Comparison of ENCODE assay signal across 14 mouse cellular contexts in genomic region chr1:119590041-119590440, GRCm38 (mm10). TPM values are rescaled to one million over a fixed set of nuclear protein-coding genes. Genes with fewer than 3 reads are reported as not detected.
DNase-seq lines count a peak whose midpoint lies in the region; ATAC-seq and TF ChIP-seq lines count a peak whose summit lies in the region.
"Had no signal": no experiment of that assay in that cellular context is flagged by ENCODE, and none has a peak within 500 bp of the region (broad histone marks: within the 10 kb centered on the region; RNA-seq: fewer than 3 reads in every experiment).

No protein-coding gene starts in this region.

- no peak overlapping the region for H3K4me3 ChIP-seq in liver, embryonic 16.5 days (ENCODE audit: low read depth, low read length)
- H3K4me3 ChIP-seq in cerebellum, adult 2 months (replicated peaks; ENCODE audit: insufficient read depth, low read depth, low read length): no peak overlapping the region
- H3K4me3 ChIP-seq: erythroblast, embryonic 14.5 days; limb, embryonic 15.5 days had no signal

- TF ChIP-seq POLR2A in cerebellum, adult 2 months (IDR thresholded peaks at IDR 0.05; ENCODE audit: borderline replicate concordance, insufficient read depth, low read length): no peak

- WGBS in liver, embryonic 16.5 days (ENCODE audit: insufficient replicate concordance): 73% methylated on average over 2 of the region's 2 CpGs
- 85% methylated on average over 2 of the region's 2 CpGs for WGBS in cerebellum, adult 2 months

- no peaks in the 10 kb centered on the region for H3K9me3 ChIP-seq in liver, embryonic 16.5 days (replicated peaks; ENCODE audit: control insufficient read depth, low read length)
- H3K9me3 ChIP-seq: limb, embryonic 15.5 days had no signal

- intact Hi-C loops in heart, postnatal 25 days (cut with DNase I): no loop called here

- H3K36me3 ChIP-seq in liver, embryonic 16.5 days (ENCODE audit: control insufficient read depth, insufficient read depth): no peaks in the 10 kb centered on the region
- H3K36me3 ChIP-seq: limb, embryonic 15.5 days had no signal

- peak; percentile 5 for DNase-seq in adrenal gland, adult 8-10 months
- no peak for DNase-seq in adrenal gland, postnatal 4 days (ENCODE audit: low spot score in 2 of 2)
- no peak for DNase-seq in liver
- peak; percentile 16 for DNase-seq in heart, postnatal 25 days (ENCODE audit: low spot score)
- DNase-seq in lung, postnatal 14 days: peak; percentile 9
- no peak for DNase-seq in cerebellum, adult 2 months
- no peak for DNase-seq in right cerebral cortex, postnatal 25 days
- DNase-seq: right cerebral cortex, postnatal 4 days had no signal

- H3K9ac ChIP-seq in liver, embryonic 16.5 days (ENCODE audit: low read depth, low read length): no peak overlapping the region
- H3K9ac ChIP-seq: limb, embryonic 15.5 days had no signal

- H3K27me3 ChIP-seq in liver, embryonic 16.5 days (ENCODE audit: control insufficient read depth, insufficient read depth, low read depth, low read length): no peaks in the 10 kb centered on the region
- H3K27me3 ChIP-seq in cerebellum, adult 2 months (ENCODE audit: control insufficient read depth, insufficient read depth, low read length): no peaks in the 10 kb centered on the region
- H3K27me3 ChIP-seq: limb, embryonic 15.5 days had no signal

- no peak overlapping the region for H3K4me2 ChIP-seq in liver, embryonic 16.5 days (ENCODE audit: low read depth, low read length)
- H3K4me2 ChIP-seq: limb, embryonic 15.5 days; midbrain, embryonic 11.5 days had no signal

- H3K27ac ChIP-seq in liver, embryonic 16.5 days (ENCODE audit: low read length): no peak overlapping the region
- no peak overlapping the region for H3K27ac ChIP-seq in cerebellum, adult 2 months (ENCODE audit: insufficient read depth, low read length)
- H3K27ac ChIP-seq: limb, embryonic 15.5 days had no signal

- ATAC-seq in liver, embryonic 16.5 days (ENCODE audit: low read depth): peak; percentile 24; the same call in 1 of the 2 replicates
- ATAC-seq: activated CD4-positive, CD25-positive, alpha-beta regulatory T cell, adult 4 months; hindbrain, embryonic 16.5 days had no signal

- TF ChIP-seq CTCF in cerebellum, adult 2 months (IDR thresholded peaks at IDR 0.05; ENCODE audit: borderline replicate concordance, insufficient read depth, low read depth, low read length): no peak

- no peaks in the 10 kb centered on the region for H3K4me1 ChIP-seq in liver, embryonic 16.5 days (ENCODE audit: control insufficient read depth, low read depth, low read length)
- H3K4me1 ChIP-seq in cerebellum, adult 2 months (ENCODE audit: control insufficient read depth, insufficient read depth, low read length): no peaks in the 10 kb centered on the region
- H3K4me1 ChIP-seq: limb, embryonic 15.5 days had no signal

RNA-seq across cellular contexts. Expression of gene Epb41l5, which starts 58.8 kb away (rescaled TPM):
- total RNA-seq in adrenal gland, adult 8-10 months (2022): 10 to 100 TPM; 13.3 to 18.9 (median 14.4) TPM
- 10 to 100 TPM; 13.1 to 20.2 TPM for total RNA-seq in adrenal gland, postnatal 4 days (2021)
- 24.7 and 26.4 TPM in 2 replicates for polyA plus RNA-seq in liver, embryonic 16.5 days (2015; fragmentation: Nextera tagmentation; extraction: Ambion mirVana)
- total RNA-seq in heart, postnatal 25 days (2021): 1 to 10 TPM; 3.5 to 4.3 TPM
- polyA plus RNA-seq in cerebellum, adult 2 months (2012; rRNA removed): 4.7 and 5.4 TPM in 2 replicates

Comparison
In these comparisons a context has a peak if more than half of its experiments do, and no peak if none do; other contexts are left out.
1. DNase-seq: peak in adrenal gland, adult 8-10 months (single experiment), heart, postnatal 25 days (single experiment) and lung, postnatal 14 days (single experiment); none in adrenal gland, postnatal 4 days (0 of 2), liver (single experiment), cerebellum, adult 2 months (0 of 2) and right cerebral cortex, postnatal 25 days (single experiment).